Mouse (Mus musculus) midbrain, embryonic 13.5 days (tissue): ENCODE measurements around the gene Clec3a. TPM values are rescaled to one million over a fixed set of nuclear protein-coding genes. Genes with fewer than 3 reads are reported as not detected.

Experiments
- ATAC-seq: fragments of 200-750 bp; cut with Nextera tagmentation; 2 replicates; pipeline ENCODE4 v1.8.0; 2017; ENCODE audit warnings: mild to moderate bottlenecking, moderate TSS enrichment, moderate library complexity
- H3K27ac ChIP-seq: fragments of 300-500 bp; sonication (generic); 2 replicates; pipeline ENCODE4 v1.5.1; 2015; ENCODE audit warnings: inconsistent platforms, mild to moderate bottlenecking, moderate library complexity
- H3K27me3 ChIP-seq: fragments of 300-500 bp; sonication (generic); 2 replicates; pipeline ENCODE4 v1.6.1; 2015; ENCODE audit warnings: mild to moderate bottlenecking, inconsistent platforms
- H3K36me3 ChIP-seq: fragments of 300-500 bp; sonication (generic); 2 replicates; pipeline ENCODE4 v1.6.1; 2015; ENCODE audit warnings: mild to moderate bottlenecking, inconsistent platforms
- H3K4me1 ChIP-seq: fragments of 300-500 bp; sonication (generic); replicated peaks from 2 replicates; pipeline ENCODE4 v1.6.1; 2015; ENCODE audit warnings: inconsistent platforms
- H3K4me2 ChIP-seq: fragments of 300-500 bp; sonication (generic); replicated peaks from 2 replicates; pipeline ENCODE4 v1.6.1; 2015; ENCODE audit warnings: moderate library complexity, mild to moderate bottlenecking, inconsistent platforms
- H3K4me3 ChIP-seq: fragments of 300-500 bp; sonication (generic); replicated peaks from 2 replicates; pipeline ENCODE4 v1.5.1; 2015; ENCODE audit warnings: mild to moderate bottlenecking, inconsistent platforms
- H3K9ac ChIP-seq: fragments of 300-500 bp; sonication (generic); replicated peaks from 2 replicates; pipeline ENCODE4 v1.6.1; 2015; ENCODE audit warnings: mild to moderate bottlenecking, inconsistent platforms
- H3K9me3 ChIP-seq: fragments of 300-500 bp; sonication (generic); 2 replicates; pipeline ENCODE4 v1.6.1; 2016; ENCODE audit warnings: mild to moderate bottlenecking, inconsistent platforms
- WGBS: fragments of 180-500 bp; shearing (Covaris S2); methylation state at CpG from one replicate; pipeline ENCODE4 v1.1.7; 2015; 5-methylcytosine and 5-hydroxymethylcytosine counted together
- polyA plus RNA-seq: library from polyadenylated mRNA; unstranded; fragments of >200 nt; fragmentation: Nextera tagmentation; extraction: Ambion mirVana; gene quantifications from 2 replicates; pipeline ENCODE4 v1.2.1, GENCODE M21; 2015

The Clec3a gene
- polyA plus RNA-seq, 1 experiment from 2014 or later = not detected

DNA sequence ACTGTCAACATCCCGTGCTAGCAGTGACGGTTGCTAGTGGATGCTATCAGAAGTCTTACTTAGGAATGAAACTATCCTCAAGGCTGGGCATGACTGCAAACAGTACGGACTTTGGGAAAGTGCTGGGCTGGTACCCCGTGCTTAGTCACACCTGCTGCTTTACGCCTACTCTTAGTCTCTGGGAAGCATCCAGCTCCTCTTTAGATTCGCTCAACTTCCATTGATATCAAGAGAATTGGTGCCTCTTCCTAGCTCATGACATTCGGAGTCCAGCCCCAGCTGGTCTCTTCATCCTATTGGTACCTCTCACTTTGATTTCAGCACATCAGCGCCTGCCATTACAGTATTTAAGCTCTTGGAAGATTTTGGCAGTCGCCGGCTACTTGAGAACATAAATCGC is 44.7 kb downstream of the Clec3a start:
- peaks cover 24% of the 10 kb centered on the region for H3K4me1 ChIP-seq
- no peak overlapping the region for H3K9ac ChIP-seq
- H3K9me3 ChIP-seq = no peaks in the 10 kb centered on the region
- H3K4me3 ChIP-seq = no peak overlapping the region
- no peak for ATAC-seq
- no peak overlapping the region for H3K4me2 ChIP-seq
- H3K27me3 ChIP-seq = no peaks in the 10 kb centered on the region
- no peaks in the 10 kb centered on the region for H3K36me3 ChIP-seq
- WGBS = 96% methylated on average over 11 of the region's 11 CpGs
- no peak overlapping the region for H3K27ac ChIP-seq

DNA sequence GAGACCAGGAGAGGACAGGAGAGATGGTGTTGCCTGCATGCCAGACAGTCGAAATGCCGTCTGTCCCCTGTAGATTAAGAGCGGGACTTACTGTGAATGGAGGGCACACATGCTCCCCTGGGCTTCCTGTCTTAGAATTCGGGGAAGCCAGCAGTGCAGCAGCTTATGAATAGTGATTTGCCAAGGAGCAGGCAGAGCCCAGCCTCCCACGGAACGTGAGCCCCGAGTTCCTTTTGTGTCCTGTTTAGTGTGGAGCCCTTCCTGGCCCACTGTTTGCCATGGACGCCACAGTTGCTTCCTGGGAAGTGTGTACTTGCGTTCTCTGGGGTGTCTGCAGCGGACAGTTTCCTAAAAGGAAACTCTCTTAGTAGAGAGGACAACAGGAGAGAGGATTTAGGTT is 45.4 kb downstream of the Clec3a start:
- Histone ChIP-seq H3K4me3 (no peak overlapping the region), H3K4me1 (peaks cover 24% of the 10 kb centered on the region), H3K4me2 (no peak overlapping the region), H3K9ac (0 out of 2 replicates have a peak overlapping the region, but pooled peaks have one; percentile 5), H3K27me3 (no peaks in the 10 kb centered on the region), H3K27ac (no peak overlapping the region), H3K9me3 (no peaks in the 10 kb centered on the region), H3K36me3 (no peaks in the 10 kb centered on the region)
- 48% methylated on average over 10 of the region's 10 CpGs for WGBS
- ATAC-seq = no peak

DNA sequence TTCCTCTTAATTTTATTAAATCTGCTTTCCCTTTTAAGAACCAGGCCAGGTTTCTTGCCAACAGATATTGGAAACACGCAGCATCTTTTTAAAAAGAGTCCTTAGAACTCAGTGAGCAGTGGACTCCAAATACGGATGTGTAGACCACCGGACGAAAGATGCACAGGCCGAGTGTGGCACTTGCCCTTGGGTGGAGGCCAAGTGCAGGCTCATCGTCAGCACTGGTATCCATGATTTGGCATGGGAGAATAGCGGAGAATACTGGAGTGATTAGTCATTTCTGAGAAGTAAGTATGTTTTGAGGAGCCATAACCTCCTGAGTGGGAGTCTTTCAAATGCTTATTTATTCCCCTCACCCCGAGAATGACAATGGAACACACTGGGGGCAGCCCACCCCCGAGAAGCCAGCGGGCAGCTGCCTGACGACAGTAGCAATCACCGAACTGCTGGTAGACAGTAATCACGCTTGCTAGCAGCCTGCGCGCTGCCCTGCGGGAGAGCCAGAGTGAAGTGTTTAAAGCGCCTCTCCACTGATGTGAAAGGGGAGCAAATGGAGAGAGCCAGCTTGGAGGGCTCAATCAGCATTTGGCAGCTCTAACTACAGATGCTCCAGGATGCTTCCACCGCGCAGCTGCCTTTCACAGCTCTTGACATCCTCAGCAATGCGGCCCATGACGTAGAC is 50.8 kb downstream of the Clec3a start:
- ATAC-seq = peak; percentile 78
- no peak overlapping the region for H3K9ac ChIP-seq
- no peak overlapping the region for H3K4me3 ChIP-seq
- no peaks in the 10 kb centered on the region for H3K9me3 ChIP-seq
- WGBS = 73% methylated on average over 21 of the region's 21 CpGs
- H3K4me2 ChIP-seq = no peak overlapping the region
- no peaks in the 10 kb centered on the region for H3K36me3 ChIP-seq
- no peaks in the 10 kb centered on the region for H3K27me3 ChIP-seq
- H3K4me1 ChIP-seq = no peaks in the 10 kb centered on the region
- peak overlapping the region; percentile 45; the same call in 1 of the 2 replicates for H3K27ac ChIP-seq

DNA sequence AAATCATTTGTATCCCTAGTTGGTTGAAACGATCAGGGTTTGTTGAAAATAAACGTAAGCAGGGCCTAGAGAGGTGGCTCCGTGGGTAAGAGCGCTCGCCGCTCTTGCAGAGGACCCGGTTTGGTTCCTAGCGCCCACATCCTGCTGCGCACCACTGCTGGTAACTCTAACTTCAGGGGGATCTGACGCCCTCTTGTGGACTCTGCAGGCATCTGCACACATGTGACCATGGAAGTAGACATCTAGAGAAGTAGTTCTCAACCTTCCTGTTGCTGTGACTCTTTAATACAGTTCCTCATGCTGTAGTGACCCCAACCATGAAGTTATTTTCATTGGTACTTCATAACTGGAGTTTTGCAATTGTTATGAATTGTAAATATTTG is 51.3 kb downstream of the Clec3a start:
- Histone ChIP-seq H3K27ac (no peak overlapping the region), H3K4me2 (no peak overlapping the region), H3K4me3 (no peak overlapping the region), H3K9ac (no peak overlapping the region), H3K4me1 (no peaks in the 10 kb centered on the region), H3K27me3 (no peaks in the 10 kb centered on the region), H3K9me3 (no peaks in the 10 kb centered on the region), H3K36me3 (no peaks in the 10 kb centered on the region)
- no peak for ATAC-seq
- WGBS = 92% methylated on average over 10 of the region's 10 CpGs

DNA sequence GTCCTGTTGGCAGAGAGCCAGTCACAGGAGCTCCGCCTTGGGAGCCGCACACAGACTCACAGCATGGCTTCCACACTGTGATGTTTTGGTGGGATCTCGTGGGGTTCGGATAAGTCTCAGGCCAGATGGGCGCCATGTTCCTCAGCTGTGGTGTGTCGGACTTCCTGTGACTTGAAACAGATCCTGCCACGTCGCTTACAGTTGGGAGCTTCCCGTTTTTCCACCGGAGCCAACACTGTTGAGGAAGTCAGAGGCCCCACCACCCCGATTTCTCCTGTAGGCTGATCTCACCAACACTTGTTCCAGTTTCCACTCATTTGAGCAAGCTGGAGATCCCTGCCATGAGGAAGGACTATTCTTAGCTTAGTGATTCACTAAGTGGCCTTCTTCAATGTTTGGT is 55.7 kb downstream of the Clec3a start:
- no peaks in the 10 kb centered on the region for H3K36me3 ChIP-seq
- no peak overlapping the region for H3K4me3 ChIP-seq
- no peak overlapping the region for H3K4me2 ChIP-seq
- ATAC-seq = no peak
- no peaks in the 10 kb centered on the region for H3K4me1 ChIP-seq
- no peak overlapping the region for H3K27ac ChIP-seq
- 93% methylated on average over 11 of the region's 11 CpGs for WGBS
- H3K27me3 ChIP-seq = no peaks in the 10 kb centered on the region
- no peaks in the 10 kb centered on the region for H3K9me3 ChIP-seq
- no peak overlapping the region for H3K9ac ChIP-seq

Other genes starting within 250 kb of the Clec3a start
- gene Vat1l, start 212.5 kb upstream of the Clec3a start, polyA plus RNA-seq = 25.4 and 28.2 TPM in 2 replicates
- gene Wwox, start 21.6 kb downstream of the Clec3a start, polyA plus RNA-seq = 12.3 and 12.4 TPM in 2 replicates